Mouse (Mus musculus) liver, embryonic 14.5 days (tissue): ENCODE results near the gene Spen.

Source experiments
- CTCF ChIP-seq: IDR thresholded peaks from 2 replicates; pipeline ENCODE4 v1.5.1; 2016; ENCODE audit warnings: antibody characterized with exemption, low read depth, control low read depth
- EP300 ChIP-seq: IDR thresholded peaks from 2 replicates; pipeline ENCODE4 v1.6.1; 2016; ENCODE audit warnings: antibody characterized with exemption, low read depth

DNA sequence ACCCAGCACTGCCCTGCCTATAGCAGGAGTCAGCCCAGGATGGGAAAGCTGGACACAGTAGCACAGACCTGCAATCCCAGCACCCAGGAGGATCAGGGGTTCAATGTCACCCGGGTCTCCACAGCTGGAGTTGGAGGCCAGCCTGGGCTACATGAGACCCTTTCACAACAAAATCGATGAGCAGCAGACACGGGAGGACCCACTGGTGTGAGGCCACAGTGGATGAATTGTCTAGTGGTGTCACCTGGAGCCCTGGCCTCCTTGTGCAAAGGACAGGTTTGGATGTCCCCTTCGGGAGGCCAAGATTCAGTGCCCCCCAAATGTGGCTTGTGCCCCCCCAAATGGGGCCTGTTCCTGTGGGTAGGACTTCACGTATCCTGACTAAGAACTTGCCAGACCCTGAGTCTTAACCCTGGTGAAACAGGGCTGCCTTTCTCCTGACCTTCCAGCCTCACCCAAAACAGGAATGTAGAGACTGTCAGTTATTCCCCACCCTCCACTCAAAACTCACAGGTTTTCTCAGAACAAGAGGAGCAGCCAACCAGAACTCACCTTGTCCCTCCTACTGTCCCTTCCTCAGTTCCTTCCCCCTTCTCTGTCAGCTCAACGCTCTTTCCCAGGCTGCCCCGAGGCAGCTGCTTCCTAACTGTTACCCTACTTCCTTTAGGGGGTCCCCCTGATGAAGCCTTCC lies 34.4 kb upstream of the Spen start:
- TF ChIP-seq CTCF (no peak), EP300 (no peak)
